Comparison of ENCODE assay signal across 9 mouse cellular contexts in genomic region chr2:93413367-93414014, GRCm38 (mm10). TPM values are rescaled to one million over a fixed set of nuclear protein-coding genes. Genes with fewer than 3 reads are reported as not detected.
A peak's percentile ranks its signal among the peaks of the same experiment; 100 is the strongest.
DNase-seq lines count a peak whose midpoint lies in the region; ATAC-seq and TF ChIP-seq lines count a peak whose summit lies in the region.
"Had no signal": no experiment of that assay in that cellular context is flagged by ENCODE, and none has a peak within 500 bp of the region (broad histone marks: within the 10 kb centered on the region; RNA-seq: fewer than 3 reads in every experiment).

No protein-coding gene starts in this region.

- H3K27me3 ChIP-seq in heart, adult 2 months (ENCODE audit: control insufficient read depth, insufficient read depth, low read length) = no peaks in the 10 kb centered on the region
- no peaks in the 10 kb centered on the region for H3K27me3 ChIP-seq in kidney, embryonic 14.5 days (ENCODE audit: control insufficient read depth, insufficient read depth, low read length)
- H3K27me3 ChIP-seq: liver, embryonic 15.5 days had no signal

- no peaks in the 10 kb centered on the region for H3K4me1 ChIP-seq in heart, adult 2 months (ENCODE audit: control insufficient read depth, insufficient read depth, low read length)
- peaks cover 18% of the 10 kb centered on the region for H3K4me1 ChIP-seq in kidney, embryonic 14.5 days (ENCODE audit: control insufficient read depth, insufficient read depth, low read length)

- H3K4me3 ChIP-seq in heart, adult 2 months = no peak overlapping the region
- no peak overlapping the region for H3K4me3 ChIP-seq in kidney, embryonic 14.5 days (ENCODE audit: low read length)
- H3K4me3 ChIP-seq: liver, embryonic 15.5 days had no signal

- TF ChIP-seq CTCF in heart, adult 2 months (IDR thresholded peaks at IDR 0.05) = peak; percentile 89

- H3K79me2 ChIP-seq in heart, adult 2 months (replicated peaks; ENCODE audit: control insufficient read depth, insufficient read depth, low read length) = no peaks in the 10 kb centered on the region

- peak; percentile 51 for ATAC-seq in CD4-positive, CD25-positive, alpha-beta regulatory T cell, adult 4 months
- ATAC-seq in kidney, embryonic 14.5 days (ENCODE audit: low FRiP score, low TSS enrichment) = no peak

- TF ChIP-seq POLR2A in heart, adult 2 months (IDR thresholded peaks at IDR 0.05; ENCODE audit: insufficient read depth, low read depth, low read length) = no peak

- 56% methylated on average over 7 of the region's 7 CpGs for WGBS in heart, adult 2 months
- 45% methylated on average over 7 of the region's 7 CpGs for WGBS in kidney, embryonic 14.5 days

- no peaks in the 10 kb centered on the region for H3K36me3 ChIP-seq in heart, adult 2 months (ENCODE audit: control insufficient read depth, insufficient read depth, low read length)
- H3K36me3 ChIP-seq in kidney, embryonic 14.5 days (ENCODE audit: control insufficient read depth, insufficient read depth, low read length) = no peaks in the 10 kb centered on the region

- no peaks in the 10 kb centered on the region for H3K9me3 ChIP-seq in kidney, embryonic 14.5 days (ENCODE audit: control insufficient read depth, low read length)
- H3K9me3 ChIP-seq: liver, embryonic 15.5 days had no signal

- intact Hi-C loops in heart, adult 2 months (cut with DNase I) = loop anchor here (10.0 kb wide), 1 partner anchor 509 kb away; no protein-coding TSS in a partner anchor

- DNase-seq in heart, adult 2 months = peak; percentile 53 to 75
- DNase-seq in heart, adult 11 months = no peak
- peak; percentile 22 for DNase-seq in brain, embryonic 18.5 days (ENCODE audit: low read depth, low spot score)
- peak; percentile 51 for DNase-seq in forelimb bud, embryonic 11.5 days (ENCODE audit: low read depth, low spot score)
- DNase-seq in lung, postnatal 14 days = peak; percentile 78
- peak; percentile 75 to 85 for DNase-seq in spleen, postnatal 10 days (ENCODE audit: low spot score in 2 of 2)

- H3K4me2 ChIP-seq in kidney, embryonic 14.5 days (replicated peaks; ENCODE audit: low read depth, low read length) = no peak overlapping the region
- H3K4me2 ChIP-seq: liver, embryonic 15.5 days had no signal

- H3K27ac ChIP-seq in heart, adult 2 months = no peak overlapping the region
- H3K27ac ChIP-seq in kidney, embryonic 14.5 days (ENCODE audit: low read depth, low read length) = 0 out of 2 replicates have a peak overlapping the region, but pooled peaks have one; percentile 43
- H3K27ac ChIP-seq: liver, embryonic 15.5 days had no signal

- 0 out of 2 replicates have a peak, but pooled peaks have one; percentile 15 for TF ChIP-seq EP300 in heart, adult 2 months (IDR thresholded peaks at IDR 0.05; ENCODE audit: insufficient read depth, low read depth, low read length)

- no peak overlapping the region for H3K9ac ChIP-seq in heart, adult 2 months (ENCODE audit: low read depth, low read length)
- H3K9ac ChIP-seq in kidney, embryonic 14.5 days (ENCODE audit: low read depth, low read length) = no peak overlapping the region
- H3K9ac ChIP-seq: liver, embryonic 15.5 days had no signal

RNA-seq across cellular contexts. Expression of gene Cd82, which starts 49.4 kb away (rescaled TPM):
- total RNA-seq in heart, adult 2 months (2021) = 10 to 100 TPM; 15.2 to 18.7 TPM
- 28.1 and 31.6 TPM in 2 replicates for polyA plus RNA-seq in heart, adult 2 months (2012; rRNA removed)
- polyA plus RNA-seq in CD4-positive, CD25-positive, alpha-beta regulatory T cell, adult 4 months (2017; shearing (Covaris generic)) = 1,000 to 10,000 TPM in 1 of 2 experiments, 100 to 1,000 TPM in 1; 432 to 1,042 TPM
- 17.4 and 27.4 TPM in 2 replicates for polyA plus RNA-seq in kidney, embryonic 14.5 days (2014; fragmentation: Nextera tagmentation; extraction: Ambion mirVana)

Comparison
In these comparisons a context has a peak if more than half of its experiments do, and no peak if none do; other contexts are left out.
1. RNA of gene Cd82, which starts 49.4 kb away (polyA plus RNA-seq): 432 to 1,042 TPM in CD4-positive, CD25-positive, alpha-beta regulatory T cell, adult 4 months; 28.1 to 31.6 TPM in heart, adult 2 months and 17.4 to 27.4 TPM in kidney, embryonic 14.5 days; every median in the first group is over 10 times any median in the second.